Mouse (Mus musculus): ENCODE data around the gene Zfp952. TPM values are rescaled to one million over a fixed set of nuclear protein-coding genes. Genes with fewer than 3 reads are reported as not detected.
A peak's percentile ranks its signal among the peaks of the same experiment; 100 is the strongest.

Gene Zfp952
- polyA plus RNA-seq (2012; rRNA removed) (1.1 and 1.8 TPM in 2 replicates), polyA plus RNA-seq (2014; fragmentation: Nextera tagmentation; extraction: Ambion mirVana) (2.2 and 2.3 TPM in 2 replicates)

DNA sequence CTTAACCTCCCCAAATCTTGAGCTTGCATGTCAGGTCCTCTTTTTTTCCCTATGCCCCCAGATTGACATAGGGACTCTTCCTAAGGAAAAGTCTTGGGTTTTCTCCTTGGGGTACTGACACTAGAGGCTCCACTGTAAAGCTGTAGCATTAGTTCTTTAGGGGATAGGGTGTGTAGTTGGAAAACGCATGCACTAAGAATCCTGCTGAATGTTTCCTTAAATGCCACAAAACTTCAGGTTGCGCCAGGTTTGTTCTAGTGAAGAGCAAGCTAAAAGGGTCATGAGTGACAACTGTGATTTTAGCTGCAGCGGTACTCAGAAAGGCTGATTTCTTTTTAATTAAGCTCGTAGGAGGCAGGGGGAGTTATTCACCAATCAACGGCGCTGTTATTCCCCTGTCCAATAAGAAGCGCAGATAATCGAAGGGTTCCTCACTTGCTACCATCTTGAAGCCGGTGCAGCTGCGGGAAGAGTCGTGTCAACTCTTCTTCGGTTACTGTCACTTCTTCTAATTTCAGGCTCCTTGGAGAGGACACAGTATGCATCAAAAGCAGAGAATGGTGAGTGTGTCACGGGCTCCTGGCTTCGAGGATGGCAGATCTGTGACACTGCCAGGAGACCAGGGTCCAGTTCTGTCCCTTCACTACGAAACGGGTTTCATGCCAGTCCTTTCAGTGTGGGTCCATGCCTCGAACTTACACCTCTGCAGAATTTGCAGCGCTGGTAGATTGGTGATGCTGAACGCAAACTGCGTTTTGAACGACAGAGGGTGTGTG lies at the start of gene Zfp952:
Gene Zfp952 (plus strand): TSS at position 431 of the 776 bp plus-strand sequence.
- Histone ChIP-seq H3K27ac (peak within 1 kb of the TSS; percentile 62), H3K27me3 (ENCODE audit: control insufficient read depth, insufficient read depth, low read length) (no peaks in the 10 kb centered on the region), H3K4me1 (replicated peaks; ENCODE audit: control insufficient read depth in 2 of 2, insufficient read depth in 2 of 2, low read length in 1 of 2) (peaks cover 8 to 10% of the 10 kb centered on the region in 2 experiments), H3K9me3 (ENCODE audit: control insufficient read depth, low read length) (no peaks in the 10 kb centered on the region), H3K4me3 (ENCODE audit: insufficient read depth in 1 of 2, low read depth in 2 of 2, low read length in 2 of 2) (peak within 1 kb of the TSS; percentile 91 to 98), H3K9ac (replicated peaks) (peak within 1 kb of the TSS; percentile 85), H3K36me3 (replicated peaks; ENCODE audit: control insufficient read depth, insufficient read depth, low read depth) (no peaks in the 10 kb centered on the region; the same call in 1 of the 2 replicates), H3K4me2 (ENCODE audit: low read depth) (peak within 1 kb of the TSS; percentile 79)
- TF ChIP-seq EP300 (IDR thresholded peaks at IDR 0.05; ENCODE audit: low read depth) (no peak), CTCF (IDR thresholded peaks at IDR 0.05; ENCODE audit: low read depth) (no peak)
- 2% methylated on average over 21 of the region's 21 CpGs for WGBS (ENCODE audit: insufficient replicate concordance)
- peak; percentile 79 to 84 (median 80) for DNase-seq (ENCODE audit: low read depth in 3 of 3, low spot score in 3 of 3)
- ATAC-seq (ENCODE audit: insufficient read depth) = peak; percentile 93

DNA sequence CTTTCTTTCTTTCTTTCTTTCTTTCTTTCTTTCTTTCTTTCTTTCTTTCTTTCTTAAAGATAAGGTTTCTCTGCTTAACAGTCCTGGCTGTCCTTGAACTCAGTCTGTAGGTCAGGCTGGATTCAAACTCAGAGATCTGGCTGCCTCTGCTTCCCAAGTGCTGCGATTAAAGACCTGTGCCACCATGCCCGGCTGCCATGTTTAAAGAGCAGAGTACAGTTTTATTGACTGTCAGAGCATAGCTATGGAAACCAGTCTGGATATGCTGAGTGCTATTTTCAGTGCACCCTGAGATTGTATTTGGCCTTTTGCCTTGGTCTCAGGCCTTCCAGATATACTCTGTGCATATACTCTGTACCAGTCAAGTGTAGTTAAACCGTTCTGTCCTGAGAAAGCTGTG lies 49.3 kb upstream of the Zfp952 start:
- TF ChIP-seq EP300 (IDR thresholded peaks at IDR 0.05; ENCODE audit: low read depth) (no peak), CTCF (IDR thresholded peaks at IDR 0.05; ENCODE audit: low read depth) (no peak)
- Histone ChIP-seq H3K4me1 (replicated peaks; ENCODE audit: control insufficient read depth in 2 of 2, insufficient read depth in 2 of 2, low read length in 1 of 2) (peaks cover 0 to 12% of the 10 kb centered on the region in 2 experiments; a peak in 2 of 4 replicates), H3K36me3 (replicated peaks; ENCODE audit: control insufficient read depth, insufficient read depth, low read depth) (no peaks in the 10 kb centered on the region), H3K27ac (no peak overlapping the region), H3K9me3 (ENCODE audit: control insufficient read depth, low read length) (no peaks in the 10 kb centered on the region), H3K27me3 (ENCODE audit: control insufficient read depth, insufficient read depth, low read length) (no peaks in the 10 kb centered on the region), H3K4me2 (ENCODE audit: low read depth) (no peak overlapping the region), H3K9ac (replicated peaks) (no peak overlapping the region), H3K4me3 (ENCODE audit: insufficient read depth in 1 of 2, low read depth in 2 of 2, low read length in 2 of 2) (no peak overlapping the region)
- 78% methylated on average over 3 of the region's 3 CpGs for WGBS (ENCODE audit: insufficient replicate concordance)
- ATAC-seq (ENCODE audit: insufficient read depth) (no peak), DNase-seq (ENCODE audit: low read depth in 3 of 3, low spot score in 3 of 3) (no peak)

DNA sequence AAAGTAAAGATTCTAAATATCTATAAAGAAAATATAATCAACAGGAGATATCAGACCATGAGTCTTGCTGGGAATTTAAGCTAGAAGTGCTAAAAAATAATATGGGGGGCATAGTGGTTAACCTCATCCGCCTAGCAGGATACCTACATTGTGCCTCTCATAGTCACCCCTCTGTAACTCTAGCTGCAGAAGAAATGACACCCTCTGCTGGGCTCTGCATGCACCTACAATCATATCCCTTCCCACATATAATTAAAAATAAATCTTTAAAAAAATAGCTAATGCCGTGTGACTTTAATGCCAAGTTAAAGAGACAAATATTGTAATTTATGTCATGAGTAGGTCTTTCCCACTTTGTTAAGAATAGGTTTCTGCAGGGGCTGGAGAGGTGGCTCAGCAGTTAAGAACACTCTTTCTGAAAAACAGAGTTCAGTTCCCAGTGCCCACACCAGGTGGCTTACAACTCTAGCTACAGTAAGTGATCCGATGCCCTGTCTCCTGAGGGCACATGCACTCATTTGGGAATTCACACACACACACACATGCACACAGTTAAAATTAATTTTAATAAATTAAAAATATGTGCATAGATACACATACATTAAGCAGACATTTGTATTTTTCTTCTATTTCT lies 48.4 kb upstream of the Zfp952 start:
- Histone ChIP-seq H3K9ac (replicated peaks) (no peak overlapping the region), H3K4me2 (ENCODE audit: low read depth) (no peak overlapping the region), H3K4me1 (replicated peaks; ENCODE audit: control insufficient read depth in 2 of 2, insufficient read depth in 2 of 2, low read length in 1 of 2) (peaks cover 0 to 12% of the 10 kb centered on the region in 2 experiments; a peak in 2 of 4 replicates), H3K9me3 (ENCODE audit: control insufficient read depth, low read length) (no peaks in the 10 kb centered on the region), H3K27ac (no peak overlapping the region), H3K4me3 (ENCODE audit: insufficient read depth in 1 of 2, low read depth in 2 of 2, low read length in 2 of 2) (no peak overlapping the region), H3K36me3 (replicated peaks; ENCODE audit: control insufficient read depth, insufficient read depth, low read depth) (no peaks in the 10 kb centered on the region), H3K27me3 (ENCODE audit: control insufficient read depth, insufficient read depth, low read length) (no peaks in the 10 kb centered on the region)
- no peak for DNase-seq (ENCODE audit: low read depth in 3 of 3, low spot score in 3 of 3)
- ATAC-seq (ENCODE audit: insufficient read depth) = no peak
- no peak for TF ChIP-seq EP300 (IDR thresholded peaks at IDR 0.05; ENCODE audit: low read depth)
- TF ChIP-seq CTCF (IDR thresholded peaks at IDR 0.05; ENCODE audit: low read depth) = no peak
- 50% methylated on average over 3 of the region's 3 CpGs for WGBS (ENCODE audit: insufficient replicate concordance)

DNA sequence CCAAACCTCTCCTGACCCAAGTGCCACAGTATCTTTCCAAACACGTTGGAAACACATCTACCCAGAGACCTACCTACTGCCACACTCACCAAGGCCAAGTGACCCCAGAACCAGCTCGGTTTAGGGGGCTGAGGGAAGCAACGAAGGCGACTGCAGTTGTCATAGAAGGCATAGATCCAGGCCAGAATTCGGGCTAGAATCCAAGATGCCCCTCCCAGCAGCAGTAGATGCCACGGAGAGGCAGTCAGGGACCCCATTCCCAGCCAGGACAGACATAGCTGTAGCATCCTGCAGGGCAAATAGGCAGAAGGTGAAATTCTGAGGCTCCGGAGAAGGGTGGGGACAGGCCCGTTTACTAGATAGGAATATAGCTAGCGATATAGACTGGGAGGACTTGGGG lies 46.2 kb upstream of the Zfp952 start:
- DNase-seq (ENCODE audit: low read depth in 3 of 3, low spot score in 3 of 3) = no peak

More for the DNA sequence above, 46.2 kb upstream of the Zfp952 start:
- Histone ChIP-seq H3K4me3 (ENCODE audit: insufficient read depth in 1 of 2, low read depth in 2 of 2, low read length in 2 of 2) (peak overlapping the region; percentile 59 to 71), H3K4me2 (ENCODE audit: low read depth) (peak overlapping the region; percentile 76), H3K9ac (replicated peaks) (peak overlapping the region; percentile 57), H3K27me3 (ENCODE audit: control insufficient read depth, insufficient read depth, low read length) (no peaks in the 10 kb centered on the region), H3K4me1 (replicated peaks; ENCODE audit: control insufficient read depth in 2 of 2, insufficient read depth in 2 of 2, low read length in 1 of 2) (peaks cover 0 to 12% of the 10 kb centered on the region in 2 experiments; a peak in 2 of 4 replicates), H3K27ac (no peak overlapping the region), H3K9me3 (ENCODE audit: control insufficient read depth, low read length) (no peaks in the 10 kb centered on the region), H3K36me3 (replicated peaks; ENCODE audit: control insufficient read depth, insufficient read depth, low read depth) (no peaks in the 10 kb centered on the region)
- no peak for TF ChIP-seq EP300 (IDR thresholded peaks at IDR 0.05; ENCODE audit: low read depth)
- no peak for TF ChIP-seq CTCF (IDR thresholded peaks at IDR 0.05; ENCODE audit: low read depth)
- 34% methylated on average over 9 of the region's 9 CpGs for WGBS (ENCODE audit: insufficient replicate concordance)
- peak; percentile 26; the same call in 1 of the 2 replicates for ATAC-seq (ENCODE audit: insufficient read depth)

Data from liver, embryonic 14.5 days (tissue).